Mouse (Mus musculus) lung, adult 2 months (tissue): ENCODE data around the gene Cd72. TPM values are rescaled to one million over a fixed set of nuclear protein-coding genes. Genes with fewer than 3 reads are reported as not detected.

Experiments used
- DNase-seq: peaks from one replicate; pipeline ENCODE4 v3.0.0; 2022
- H3K4me1 ChIP-seq: fragments of 200-500 bp; 2 replicates; pipeline ENCODE4 v1.6.1; 2011; ENCODE audit warnings: low read length; ENCODE audit not compliant: control insufficient read depth, insufficient read depth
- H3K4me3 ChIP-seq: fragments of 200-500 bp; replicated peaks from 2 replicates; pipeline ENCODE3; 2011; ENCODE audit warnings: low read depth, mild to moderate bottlenecking, control low read depth, low read length; ENCODE audit errors: extremely low read depth
- CTCF ChIP-seq: fragments of 200-500 bp; IDR thresholded peaks from 2 replicates; pipeline ENCODE4 v1.5.1; 2011; ENCODE audit warnings: mild to moderate bottlenecking, low read length, control low read depth; ENCODE audit not compliant: insufficient read depth
- POLR2A ChIP-seq: fragments of 200-500 bp; IDR thresholded peaks from 2 replicates; pipeline ENCODE4 v1.6.1; 2011; ENCODE audit warnings: low read depth, mild to moderate bottlenecking, control low read depth, low read length, borderline replicate concordance; ENCODE audit errors: extremely low read depth
- WGBS: fragments of 180-500 bp; shearing (Covaris S2); methylation state at CpG from one replicate; pipeline ENCODE4 v1.1.7; 2018; 5-methylcytosine and 5-hydroxymethylcytosine counted together
- polyA plus RNA-seq: library from polyadenylated mRNA; depleted of rRNA; stranded (reverse); fragments of >200 nt; gene quantifications from 2 replicates; pipeline ENCODE4 v1.2.3, GENCODE M21; 2012

Cd72 gene
- polyA plus RNA-seq, 1 experiment, result 6.2 TPM

GRCm38 (mm10) chr4:43415221-43416070, 39.0 kb downstream of the Cd72 start:
- WGBS, result 83% methylated on average over 29 of the region's 29 CpGs
- Histone ChIP-seq H3K4me1 (peaks cover 15% of the 10 kb centered on the region), H3K4me3 (no peak overlapping the region)
- DNase-seq, result peak; percentile 23
- TF ChIP-seq POLR2A (no peak), CTCF (no peak)

GRCm38 (mm10) chr4:43414761-43415160, 39.7 kb downstream of the Cd72 start:
- WGBS, result 90% methylated on average over 14 of the region's 14 CpGs
- Histone ChIP-seq H3K4me1 (peaks cover 11% of the 10 kb centered on the region), H3K4me3 (no peak overlapping the region)
- TF ChIP-seq CTCF (no peak), POLR2A (no peak)
- peak; percentile 5 for DNase-seq

- whole genome bisulfite sequencing, result 38% methylated on average over 12 of the region's 12 CpGs
- no peak for DNase-seq
- peak overlapping the region; percentile 50 for H3K4me3 ChIP-seq
- no peak for TF ChIP-seq CTCF
- no peak for TF ChIP-seq POLR2A
- H3K4me1 ChIP-seq, result peaks cover 12% of the 10 kb centered on the region
Observed at GRCm38 (mm10) chr4:43407071-43407920, 47.1 kb downstream of the Cd72 start.

GRCm38 (mm10) chr4:43406162-43406971, 48.1 kb downstream of the Cd72 start:
- 6% methylated on average over 28 of the region's 28 CpGs for WGBS
- DNase-seq, result peak; percentile 71
- H3K4me3 ChIP-seq, result peak overlapping the region; percentile 59
- H3K4me1 ChIP-seq, result peaks cover 13% of the 10 kb centered on the region
- TF ChIP-seq POLR2A, result peak; percentile 76; the same call in 1 of the 2 replicates
- peak; percentile 58 for TF ChIP-seq CTCF

- Histone ChIP-seq H3K4me1 (peaks cover 25% of the 10 kb centered on the region), H3K4me3 (no peak overlapping the region)
- no peak for DNase-seq
- WGBS, result 85% methylated on average over 10 of the region's 10 CpGs
- no peak for TF ChIP-seq CTCF
- TF ChIP-seq POLR2A, result no peak
Observed at GRCm38 (mm10) chr4:43404697-43405096, 49.7 kb downstream of the Cd72 start.

GRCm38 (mm10) chr4:43402212-43402611, 52.2 kb downstream of the Cd72 start:
- Histone ChIP-seq H3K4me3 (no peak overlapping the region), H3K4me1 (peaks cover 41% of the 10 kb centered on the region)
- 40% methylated on average over 9 of the region's 9 CpGs for WGBS

GRCm38 (mm10) chr4:43401486-43401885, 52.9 kb downstream of the Cd72 start:
- Histone ChIP-seq H3K4me1 (peaks cover 41% of the 10 kb centered on the region), H3K4me3 (no peak overlapping the region)
- no peak for DNase-seq
- TF ChIP-seq CTCF, result no peak
- no peak for TF ChIP-seq POLR2A
- WGBS, result 83% methylated on average over 10 of the region's 10 CpGs

More at GRCm38 (mm10) chr4:43402212-43402611, 52.2 kb downstream of the Cd72 start:
- TF ChIP-seq POLR2A (peak; percentile 47; the same call in 1 of the 2 replicates), CTCF (no peak)
- no peak for DNase-seq

GRCm38 (mm10) chr4:43400976-43401375, 53.5 kb downstream of the Cd72 start:
- peak; percentile 42 for DNase-seq
- no peak for TF ChIP-seq CTCF
- no peak for TF ChIP-seq POLR2A
- Histone ChIP-seq H3K4me3 (no peak overlapping the region), H3K4me1 (peaks cover 41% of the 10 kb centered on the region)
- WGBS, result 45% methylated on average over 10 of the region's 10 CpGs

GRCm38 (mm10) chr4:43399391-43400131, 54.9 kb downstream of the Cd72 start:
- 37% methylated on average over 31 of the region's 31 CpGs for WGBS
- Histone ChIP-seq H3K4me3 (peak overlapping the region; percentile 40), H3K4me1 (peaks cover 43% of the 10 kb centered on the region)
- DNase-seq, result peak; percentile 57
- TF ChIP-seq POLR2A (peak; percentile 70), CTCF (no peak)
